Mouse (Mus musculus) intestine, embryonic 14.5 days (tissue): ENCODE measurements around the gene Prr22. TPM values are rescaled to one million over a fixed set of nuclear protein-coding genes. Genes with fewer than 3 reads are reported as not detected.

Source experiments
- ATAC-seq: fragments of 200-750 bp; cut with Nextera tagmentation; replicated peaks from 2 replicates; pipeline ENCODE4 v1.8.0; 2017; ENCODE audit warnings: low read depth, moderate number of reproducible peaks, moderate TSS enrichment, moderate library complexity; ENCODE audit not compliant: low FRiP score, low TSS enrichment
- DNase-seq: peaks from one replicate; pipeline ENCODE4 v3.0.0-alpha.2; 2018; ENCODE audit warnings: low spot score
- H3K27ac ChIP-seq: fragments of 300-500 bp; sonication (generic); 2 replicates; pipeline ENCODE4 v1.5.1; 2014; ENCODE audit warnings: low read depth, mild to moderate bottlenecking, control low read depth
- H3K27me3 ChIP-seq: fragments of 300-500 bp; sonication (generic); replicated peaks from 2 replicates; pipeline ENCODE4 v1.6.1; 2014; ENCODE audit warnings: low read length, control low read depth; ENCODE audit not compliant: control insufficient read depth, insufficient read depth
- H3K36me3 ChIP-seq: fragments of 300-500 bp; sonication (generic); 2 replicates; pipeline ENCODE4 v1.6.1; 2014; ENCODE audit warnings: low read length, control low read depth; ENCODE audit not compliant: control insufficient read depth, insufficient read depth
- H3K4me1 ChIP-seq: fragments of 300-500 bp; sonication (generic); replicated peaks from 2 replicates; pipeline ENCODE4 v1.6.1; 2014; ENCODE audit warnings: low read length, control low read depth, mixed read lengths; ENCODE audit not compliant: control insufficient read depth, insufficient read depth
- H3K4me2 ChIP-seq: fragments of 300-500 bp; sonication (generic); 2 replicates; pipeline ENCODE4 v1.6.1; 2014; ENCODE audit warnings: low read length
- H3K4me3 ChIP-seq: fragments of 300-500 bp; sonication (generic); 2 replicates; pipeline ENCODE4 v1.5.1; 2014; ENCODE audit warnings: low read depth, low read length, control low read depth, mixed read lengths
- H3K9ac ChIP-seq: fragments of 300-500 bp; sonication (generic); 2 replicates; pipeline ENCODE4 v1.6.1; 2014; ENCODE audit warnings: mild to moderate bottlenecking, low read length
- H3K9me3 ChIP-seq: fragments of 300-500 bp; sonication (generic); 2 replicates; pipeline ENCODE4 v1.6.1; 2016; ENCODE audit warnings: low read length, control low read depth; ENCODE audit not compliant: control insufficient read depth
- WGBS: fragments of 180-500 bp; shearing (Covaris S2); extraction: QIAGEN DNeasy Blood & Tissue Kit; methylation state at CpG from one replicate; pipeline ENCODE4 v1.1.7; 2014; 5-methylcytosine and 5-hydroxymethylcytosine counted together
- polyA plus RNA-seq: library from polyadenylated mRNA; unstranded; fragments of >200 nt; fragmentation: Nextera tagmentation; extraction: Ambion mirVana; gene quantifications from 2 replicates; pipeline ENCODE4 v1.2.1, GENCODE M21; 2014

The Prr22 gene
- polyA plus RNA-seq, 1 experiment from 2014 or later, result 1.7 TPM

DNA sequence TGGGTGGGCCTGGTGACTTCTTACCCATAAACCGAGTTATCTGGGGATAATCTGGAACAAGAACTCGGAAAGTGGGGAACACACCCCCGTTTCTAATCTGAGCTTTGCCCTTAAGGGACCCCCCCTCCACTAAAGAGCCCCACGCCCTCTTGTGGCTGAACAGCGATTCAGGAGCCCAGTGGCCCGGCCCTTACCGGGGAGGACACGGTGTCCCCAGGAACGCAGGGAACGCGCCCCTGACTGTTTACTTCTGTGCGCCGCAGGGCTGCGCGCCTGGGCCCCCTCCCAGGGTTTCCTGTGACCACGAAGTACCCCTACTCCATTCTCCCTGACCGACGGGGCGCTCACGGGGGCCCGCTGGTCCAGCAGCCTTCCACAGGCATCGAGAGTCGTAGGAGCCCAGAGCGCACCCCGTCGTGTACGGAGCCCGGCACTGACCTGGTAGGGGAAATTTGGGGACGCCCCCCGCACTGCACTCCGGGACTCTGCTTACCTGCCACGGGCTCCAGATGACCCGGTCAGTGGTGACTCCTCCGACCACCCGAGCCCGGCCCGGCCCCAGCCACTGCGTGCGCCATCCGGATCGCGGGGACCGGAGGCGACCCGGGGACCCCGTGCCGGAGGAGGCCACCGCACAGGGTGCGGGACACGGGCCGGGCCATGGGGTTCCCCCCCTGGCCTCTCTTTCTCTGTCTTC is 13.2 kb upstream of the Prr22 start:
- ATAC-seq (peak; percentile 16; the same call in 1 of the 2 replicates), DNase-seq (no peak)
- Histone ChIP-seq H3K9me3 (no peaks in the 10 kb centered on the region), H3K36me3 (no peaks in the 10 kb centered on the region), H3K27ac (no peak overlapping the region), H3K27me3 (peaks cover 52% of the 10 kb centered on the region), H3K4me3 (peak overlapping the region; percentile 48), H3K4me1 (peaks cover 14% of the 10 kb centered on the region; the same call in 1 of the 2 replicates), H3K4me2 (peak overlapping the region; percentile 100), H3K9ac (peak overlapping the region; percentile 50)
- under 1% methylated on average over 51 of the region's 51 CpGs for WGBS

DNA sequence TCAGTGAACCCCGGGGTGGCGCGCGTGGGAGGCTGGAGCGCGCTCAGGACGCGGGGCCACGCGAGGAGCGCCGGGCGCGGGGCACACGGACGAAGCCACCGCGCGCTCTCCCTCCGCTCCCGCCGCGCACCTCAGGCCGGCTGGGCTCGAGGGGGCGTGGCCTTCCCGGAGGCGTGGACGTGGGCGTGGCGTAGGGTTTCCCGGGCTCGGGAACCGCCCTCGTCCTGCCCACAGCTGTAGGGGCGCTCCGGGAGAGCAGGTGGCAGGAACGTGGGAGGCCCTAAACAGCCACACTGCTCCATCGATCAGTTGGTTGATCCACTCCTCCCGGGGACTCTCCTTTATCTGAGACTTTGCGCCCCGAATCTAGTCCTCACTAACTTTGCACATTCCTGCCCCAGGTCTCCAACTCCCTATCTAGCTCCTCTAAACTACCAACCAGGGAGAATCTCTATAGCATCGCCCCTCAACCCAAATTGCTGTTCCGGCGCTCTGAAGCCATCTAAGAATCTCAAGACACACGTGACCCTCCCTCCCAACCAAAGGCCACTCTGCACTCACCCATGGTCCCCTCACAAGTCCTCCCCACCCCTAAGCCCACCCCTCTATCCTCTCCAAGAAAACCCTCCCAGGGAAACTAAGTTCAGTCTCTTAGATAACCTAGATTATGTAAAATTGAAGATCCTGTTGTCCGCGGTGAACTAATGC is 12.5 kb upstream of the Prr22 start, which contains the start of gene Nrtn:
Nrtn (minus strand) TSS at position 115 of the 708 bp plus-strand sequence.
- Histone ChIP-seq H3K27me3 (peaks cover 48% of the 10 kb centered on the region), H3K36me3 (no peaks in the 10 kb centered on the region), H3K4me3 (peak within 1 kb of the TSS; percentile 48), H3K4me2 (peak within 1 kb of the TSS; percentile 100), H3K27ac (no peak within 1 kb of the TSS), H3K4me1 (peaks cover 19% of the 10 kb centered on the region), H3K9ac (peak within 1 kb of the TSS; percentile 50), H3K9me3 (no peaks in the 10 kb centered on the region)
- under 1% methylated on average over 47 of the region's 48 CpGs for WGBS
- peak; percentile 73 for ATAC-seq
- peak; percentile 93 for DNase-seq

DNA sequence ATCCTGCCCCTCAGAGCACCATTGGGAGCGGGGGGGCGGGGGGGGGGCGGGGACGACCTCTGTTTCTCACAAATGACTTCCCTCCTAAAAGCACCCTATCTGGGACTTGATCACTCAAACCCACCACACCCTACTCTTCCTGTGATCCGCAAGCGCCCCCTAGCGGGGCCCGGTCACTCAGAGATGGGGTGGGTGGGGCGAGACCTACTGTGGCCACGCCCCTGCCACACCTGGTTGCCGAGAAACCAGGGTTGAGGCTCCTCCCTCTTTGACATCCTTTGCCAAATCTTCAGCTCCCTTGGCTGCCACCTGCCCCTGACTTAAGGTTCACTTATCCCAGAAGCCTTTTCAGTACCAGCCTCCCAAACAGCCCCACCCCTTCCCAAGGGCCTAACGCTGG is 11.9 kb upstream of the Prr22 start:
- 6% methylated on average over 12 of the region's 12 CpGs for WGBS
- H3K9me3 ChIP-seq, result no peaks in the 10 kb centered on the region
- DNase-seq (peak; percentile 81), ATAC-seq (no peak)
- no peak overlapping the region for H3K4me2 ChIP-seq
- peaks cover 24% of the 10 kb centered on the region for H3K4me1 ChIP-seq
- H3K4me3 ChIP-seq, result no peak overlapping the region
- H3K36me3 ChIP-seq, result no peaks in the 10 kb centered on the region
- H3K27ac ChIP-seq, result no peak overlapping the region
- H3K27me3 ChIP-seq, result peaks cover 42% of the 10 kb centered on the region
- H3K9ac ChIP-seq, result no peak overlapping the region

DNA sequence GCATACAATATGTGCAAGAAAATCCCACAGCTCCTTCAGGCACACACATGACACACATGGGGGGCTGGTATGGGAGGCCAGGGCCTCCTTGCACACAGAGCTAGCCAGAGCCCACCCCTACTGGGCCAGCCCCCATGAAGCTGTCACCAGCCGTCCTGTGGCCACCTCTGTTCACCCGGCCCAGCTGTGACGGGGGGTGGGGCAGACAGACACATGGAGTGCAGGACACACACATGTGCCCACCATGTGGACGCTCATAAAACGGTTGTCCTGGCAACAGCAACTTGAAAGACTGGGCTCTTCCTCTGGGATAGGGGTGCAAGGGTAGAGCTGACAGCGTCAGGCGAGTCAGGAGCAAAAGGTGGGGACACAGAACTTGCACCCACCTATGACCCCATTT is 10.8 kb upstream of the Prr22 start:
- Histone ChIP-seq H3K4me1 (peaks cover 21% of the 10 kb centered on the region), H3K4me2 (no peak overlapping the region), H3K9ac (no peak overlapping the region), H3K9me3 (no peaks in the 10 kb centered on the region), H3K27me3 (peaks cover 31% of the 10 kb centered on the region), H3K4me3 (no peak overlapping the region), H3K27ac (no peak overlapping the region), H3K36me3 (no peaks in the 10 kb centered on the region)
- no peak for ATAC-seq
- no peak for DNase-seq
- WGBS, result 58% methylated on average over 7 of the region's 7 CpGs

DNA sequence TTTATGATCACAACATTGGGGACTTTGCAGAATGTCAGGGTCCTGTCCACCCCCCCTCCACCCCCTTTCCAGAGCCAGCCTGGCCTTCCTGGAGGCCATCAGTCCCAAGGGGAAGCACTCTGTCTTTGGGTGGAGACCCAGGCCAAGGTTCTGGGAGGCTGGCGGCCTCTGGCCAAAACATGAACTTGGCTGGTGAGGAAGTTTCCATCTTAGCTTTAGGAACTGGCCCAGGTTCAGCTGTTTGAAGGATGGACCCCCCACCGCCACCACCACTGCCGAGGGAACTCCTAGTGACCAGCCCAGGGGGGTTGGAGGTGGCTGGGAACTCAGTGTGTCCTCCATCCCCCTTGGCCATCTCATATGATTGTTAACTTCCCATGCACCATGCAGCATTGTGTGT is 9.0 kb upstream of the Prr22 start:
- peaks cover 13% of the 10 kb centered on the region for H3K27me3 ChIP-seq
- no peak overlapping the region for H3K4me2 ChIP-seq
- H3K4me1 ChIP-seq, result peaks cover 26% of the 10 kb centered on the region
- 62% methylated on average over 3 of the region's 3 CpGs for WGBS
- no peaks in the 10 kb centered on the region for H3K36me3 ChIP-seq
- H3K4me3 ChIP-seq, result no peak overlapping the region
- H3K27ac ChIP-seq, result no peak overlapping the region
- DNase-seq (no peak), ATAC-seq (no peak)
- no peak overlapping the region for H3K9ac ChIP-seq
- H3K9me3 ChIP-seq, result no peaks in the 10 kb centered on the region

DNA sequence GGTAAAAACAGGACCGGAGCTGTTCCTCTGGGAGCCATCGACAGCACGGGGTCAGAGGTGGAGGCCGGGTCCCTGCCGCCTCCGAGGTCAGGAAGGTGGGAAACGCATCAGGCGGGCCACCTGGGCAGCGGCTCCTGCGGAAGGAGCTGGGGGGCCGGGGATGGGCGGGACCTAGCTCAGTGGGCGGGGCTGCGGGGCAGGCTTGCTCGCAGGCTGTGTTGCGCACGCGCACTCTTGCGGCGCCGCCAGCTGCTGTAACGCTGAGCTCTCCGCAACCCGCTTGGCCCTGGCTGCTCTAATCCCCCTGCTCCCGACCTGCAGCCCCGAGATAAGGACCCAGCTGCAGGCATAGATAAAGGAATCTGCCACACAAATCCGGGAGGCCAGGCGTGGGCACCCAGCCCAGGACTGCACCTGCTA is 8.0 kb upstream of the Prr22 start:
- DNase-seq, result peak; percentile 94
- peaks cover 4% of the 10 kb centered on the region; the same call in 1 of the 2 replicates for H3K27me3 ChIP-seq
- peak overlapping the region; percentile 49 for H3K9ac ChIP-seq
- peak overlapping the region; percentile 68 for H3K4me2 ChIP-seq
- under 1% methylated on average over 28 of the region's 28 CpGs for WGBS
- peak overlapping the region; percentile 43 for H3K4me3 ChIP-seq
- H3K27ac ChIP-seq, result peak overlapping the region; percentile 35
- peak; percentile 16 for ATAC-seq
- H3K4me1 ChIP-seq, result peaks cover 26% of the 10 kb centered on the region
- H3K9me3 ChIP-seq, result no peaks in the 10 kb centered on the region
- peaks cover 3% of the 10 kb centered on the region; the same call in 1 of the 2 replicates for H3K36me3 ChIP-seq

DNA sequence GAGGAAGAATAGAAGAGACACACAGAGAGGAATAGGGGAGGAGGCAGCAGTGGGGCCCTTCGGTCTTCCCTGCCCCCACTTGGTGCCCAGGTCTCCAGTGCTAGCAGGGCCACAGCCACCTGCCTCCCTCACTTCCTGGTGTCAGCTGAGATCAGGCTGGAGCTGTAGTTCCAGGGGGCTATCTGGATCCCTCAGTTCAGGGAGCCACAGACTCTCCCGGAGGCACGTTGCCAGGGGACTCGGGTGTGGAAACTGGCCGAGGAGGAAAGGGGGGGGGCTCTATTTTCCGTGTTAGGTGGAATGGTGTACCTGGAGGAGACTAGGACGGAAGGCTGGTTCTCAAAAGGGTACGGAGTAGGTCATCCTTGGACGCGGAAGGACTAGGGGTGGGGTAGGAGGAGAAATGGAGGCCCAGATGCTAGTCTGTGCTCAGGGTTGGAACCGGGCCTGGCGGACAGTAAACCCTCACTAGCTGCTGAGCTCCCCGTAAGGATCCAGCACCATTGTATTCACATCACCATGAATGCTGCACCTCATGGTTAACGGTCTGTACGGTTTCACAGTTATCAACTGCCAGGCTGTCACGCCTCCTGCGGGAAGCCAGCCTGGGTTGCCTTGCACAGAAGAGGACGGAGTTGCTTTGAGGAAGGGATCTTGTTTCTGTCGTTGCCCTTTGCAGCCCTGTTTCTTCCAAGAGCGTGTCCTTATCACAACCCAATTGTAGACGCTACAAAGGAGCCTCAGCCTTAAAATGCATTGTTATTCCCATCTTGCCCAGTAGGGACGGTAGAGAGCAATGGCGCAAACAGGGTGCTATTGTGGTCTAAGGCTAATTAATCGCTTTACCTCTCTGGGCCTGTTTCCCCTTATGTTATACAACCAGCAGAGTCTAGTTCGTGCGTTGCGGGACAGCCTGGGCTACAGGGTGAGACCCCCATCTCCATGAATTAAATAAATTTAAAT is 7.0 kb upstream of the Prr22 start:
- Histone ChIP-seq H3K36me3 (peaks cover 14% of the 10 kb centered on the region), H3K27me3 (no peaks in the 10 kb centered on the region), H3K4me1 (peaks cover 20% of the 10 kb centered on the region), H3K4me2 (peak overlapping the region; percentile 68; the same call in 1 of the 2 replicates), H3K4me3 (no peak overlapping the region), H3K9me3 (no peaks in the 10 kb centered on the region), H3K27ac (peak overlapping the region; percentile 35), H3K9ac (no peak overlapping the region)
- DNase-seq (peak; percentile 78), ATAC-seq (no peak)
- 46% methylated on average over 27 of the region's 27 CpGs for WGBS

DNA sequence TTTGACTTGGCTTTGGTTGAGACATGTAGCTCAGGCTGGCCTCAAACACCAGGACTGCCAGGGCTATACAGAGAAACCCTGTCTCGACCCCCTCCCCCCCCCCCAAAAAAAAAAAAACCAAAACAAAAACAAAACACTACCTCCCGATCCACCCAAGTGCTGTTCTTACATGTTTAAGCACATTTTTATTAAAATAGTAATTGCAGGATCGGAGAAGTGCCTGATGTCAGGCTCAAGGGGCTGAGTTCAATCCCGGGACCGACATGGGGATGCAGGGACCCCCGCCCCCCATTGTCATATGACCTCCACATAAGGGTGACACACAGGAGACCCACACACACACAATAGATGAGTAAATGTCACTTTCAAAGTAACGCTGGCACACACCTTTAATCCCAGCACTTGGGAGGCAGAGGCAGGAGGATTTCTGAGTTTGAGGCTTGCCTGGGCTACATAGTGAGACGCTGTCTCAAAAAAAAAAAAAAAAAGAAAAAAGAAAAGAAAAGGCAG is 6.3 kb upstream of the Prr22 start:
- no peaks in the 10 kb centered on the region for H3K27me3 ChIP-seq
- WGBS, result 82% methylated on average over 8 of the region's 8 CpGs
- ATAC-seq, result no peak
- DNase-seq, result no peak
- H3K36me3 ChIP-seq, result peaks cover 21% of the 10 kb centered on the region
- H3K4me3 ChIP-seq, result peak overlapping the region; percentile 71
- peaks cover 19% of the 10 kb centered on the region for H3K4me1 ChIP-seq
- H3K27ac ChIP-seq, result no peak overlapping the region; the same call in 1 of the 2 replicates
- peak overlapping the region; percentile 67 for H3K4me2 ChIP-seq
- no peak overlapping the region for H3K9ac ChIP-seq
- no peaks in the 10 kb centered on the region for H3K9me3 ChIP-seq
